Mouse (Mus musculus) left cerebral cortex, postnatal 4 days (tissue): ENCODE measurements around the gene Nae1. TPM values are rescaled to one million over a fixed set of nuclear protein-coding genes. Genes with fewer than 3 reads are reported as not detected.

Experiments
- DNase-seq: peaks from one replicate; pipeline ENCODE4 v3.0.0-alpha.2; 2022
- intact Hi-C: fragments of 180-260 bp; cut with DNase I; formaldehyde crosslinking; loops from one replicate; pipeline ENCODE4 v1.15.1; 2025
- total RNA-seq, 2 experiments: library from RNA; stranded (reverse); gene quantifications; 2 replicates each; pipeline ENCODE4 v1.2.3; 2021

Nae1 gene
- total RNA-seq, 2 experiments from 2014 or later, result 57.5 to 62.9 TPM

DNA sequence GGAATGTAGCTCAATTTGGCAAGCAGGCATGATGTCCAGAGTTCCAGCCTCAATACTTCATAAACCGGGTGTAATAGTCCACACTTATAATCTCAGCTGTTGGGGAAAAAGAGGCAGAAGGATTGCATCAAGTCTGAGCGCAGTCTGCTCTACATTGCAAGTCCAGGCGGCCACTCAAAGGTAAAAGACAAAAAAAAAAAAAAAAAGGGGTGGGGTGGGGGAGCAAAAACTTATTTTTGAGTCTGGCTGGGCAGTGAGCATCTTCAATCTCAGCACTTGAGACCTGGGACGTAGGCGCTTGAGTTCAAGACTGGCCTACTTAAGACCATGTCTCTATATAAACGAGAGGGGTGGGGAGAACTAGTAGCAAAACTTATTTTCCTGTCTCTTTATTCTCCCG lies 886 bp downstream of the Nae1 start:
- DNase-seq, result no peak
- intact Hi-C loops, result no loop called here

GRCm38 (mm10) chr8:104529671-104530070 lies 4.8 kb downstream of the Nae1 start:
- peak; percentile 79 for DNase-seq
- intact Hi-C loops, result loop anchor here (10.0 kb wide), 1 partner anchor 95 kb away; no protein-coding TSS in a partner anchor

DNA sequence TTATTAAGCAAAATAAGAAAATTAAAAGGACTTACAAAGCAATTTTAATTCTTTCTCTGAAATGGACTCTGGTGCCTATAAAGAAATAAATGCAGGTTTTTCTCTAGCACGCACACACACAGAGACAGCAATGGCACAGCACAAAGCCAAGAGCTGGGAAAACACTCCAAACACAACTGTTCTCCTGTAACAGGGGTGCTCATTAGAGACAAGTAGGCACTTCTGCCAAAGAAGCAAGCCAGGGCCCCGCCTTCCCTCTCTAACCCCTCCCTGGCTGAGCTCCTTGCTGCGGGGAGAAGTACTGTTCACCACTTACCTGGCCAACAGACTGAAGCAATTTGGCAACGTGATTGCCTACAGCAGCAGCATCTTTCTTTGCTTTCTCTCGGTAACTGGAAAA lies 16.6 kb downstream of the Nae1 start:
- intact Hi-C loops, result no loop called here
- no peak for DNase-seq

DNA sequence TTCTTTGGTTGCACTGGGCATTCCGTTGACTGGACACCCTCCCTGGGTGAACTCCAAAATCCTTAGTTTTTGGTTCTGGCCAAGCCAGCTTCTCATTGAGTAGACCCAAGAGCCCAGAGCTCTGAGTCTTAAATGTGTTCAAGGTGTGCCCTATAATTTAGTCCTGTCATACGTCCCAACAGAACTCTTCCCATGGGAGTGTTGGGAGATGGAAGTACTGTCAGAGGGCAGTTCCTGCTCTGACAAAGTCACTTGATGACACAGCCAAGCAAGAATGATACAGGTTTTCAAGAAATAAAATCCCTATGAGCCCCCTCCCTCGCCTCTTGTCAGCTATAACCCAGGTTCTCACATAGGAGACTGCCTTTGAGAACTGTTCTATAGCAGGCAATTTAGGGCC lies 24.3 kb downstream of the Nae1 start:
- intact Hi-C loops, result no loop called here
- DNase-seq, result no peak

GRCm38 (mm10) chr8:104509061-104510006 lies 25.1 kb downstream of the Nae1 start, which contains the start of gene Terb1:
TSS of gene Terb1 (minus strand) at chr8:104509910.
- intact Hi-C loops, result no loop called here

DNA sequence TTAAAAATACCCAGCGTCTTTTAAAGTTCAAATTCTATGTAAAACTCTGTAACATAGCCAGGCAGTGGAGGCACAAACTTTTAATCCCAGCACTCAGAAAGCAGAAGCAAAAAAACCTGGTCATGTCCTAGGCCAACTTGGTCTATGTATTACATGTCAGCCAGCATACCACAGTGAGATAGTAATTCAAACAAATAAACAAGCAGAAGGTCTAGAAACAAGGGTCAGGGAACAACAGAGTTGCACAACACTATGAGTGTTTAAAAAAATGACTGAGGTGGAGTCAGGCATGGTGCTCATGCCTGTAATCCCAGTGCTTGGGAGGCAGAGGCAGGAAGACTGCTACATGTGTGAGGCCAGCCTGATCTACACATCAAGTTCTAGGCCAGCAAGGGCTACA lies 55.3 kb downstream of the Nae1 start:
- no peak for DNase-seq
- intact Hi-C loops, result no loop called here

More at GRCm38 (mm10) chr8:104509061-104510006, 25.1 kb downstream of the Nae1 start, which contains the start of gene Terb1:
- peak; percentile 47 for DNase-seq

DNA sequence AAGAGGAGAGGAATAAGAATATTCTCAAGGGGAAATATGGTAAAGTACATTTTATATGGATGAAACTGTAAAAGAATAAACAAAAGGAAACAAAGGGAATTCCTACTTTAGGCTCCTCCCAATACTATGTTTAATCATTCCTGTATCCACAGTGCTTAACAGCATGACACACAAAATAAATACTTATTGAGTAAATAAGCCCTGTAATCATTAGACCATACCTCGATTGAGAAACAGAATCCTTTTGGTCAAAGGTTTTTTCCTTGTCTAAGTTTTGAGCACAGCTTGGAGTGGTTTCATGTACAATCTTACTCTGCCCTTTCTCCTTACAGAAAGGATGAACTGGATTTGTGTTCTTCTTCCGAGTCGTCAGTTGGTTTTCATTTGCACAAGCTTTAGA lies 62.0 kb downstream of the Nae1 start:
- intact Hi-C loops, result no loop called here

GRCm38 (mm10) chr8:104467463-104467862 lies 67.0 kb downstream of the Nae1 start:
- no peak for DNase-seq
- intact Hi-C loops, result no loop called here

More for the DNA sequence above, 62.0 kb downstream of the Nae1 start:
- no peak for DNase-seq

Other genes starting within 250 kb of the Nae1 start
- gene Cmtm2a, start 241.5 kb downstream of the Nae1 start, total RNA-seq, result not detected
- gene Gm45711, start 224.6 kb downstream of the Nae1 start, total RNA-seq, result not detected
- not detected for gene Cmtm1, start 224.5 kb downstream of the Nae1 start, total RNA-seq
- not detected for gene Gm11020, start 213.1 kb downstream of the Nae1 start, total RNA-seq
- not detected for gene Cmtm2b, start 212.4 kb downstream of the Nae1 start, total RNA-seq
- gene Cmtm3, start 195.2 kb downstream of the Nae1 start, total RNA-seq, result 10 to 100 TPM; 22.7 to 25.5 TPM
- gene Cmtm4, start 138.8 kb downstream of the Nae1 start, total RNA-seq, result 10 to 100 TPM; 47.2 to 48.3 TPM
- gene Dync1li2, start 91.6 kb downstream of the Nae1 start, total RNA-seq, result 100 to 1,000 TPM; 168 to 169 TPM
- gene Terb1, start 24.7 kb downstream of the Nae1 start, total RNA-seq, result under 1 TPM; 0.74 to 0.94 TPM
- gene Car7, start 52 bp upstream of the Nae1 start, total RNA-seq, result 1 to 10 TPM; 3.8 to 4.6 TPM
- gene Pdp2, start 56.8 kb upstream of the Nae1 start, total RNA-seq, result 10 to 100 TPM; 13.0 to 13.6 TPM
- gene Cdh16, start 89.8 kb upstream of the Nae1 start, total RNA-seq, result not detected
- gene Rrad, start 96.7 kb upstream of the Nae1 start, total RNA-seq, result 1 to 10 TPM; 3.2 to 3.3 TPM
- 10 to 100 TPM; 34.7 to 39.2 TPM for gene Ciao2b, start 107.3 kb upstream of the Nae1 start, total RNA-seq
- not detected for gene Ces2a, start 199.4 kb upstream of the Nae1 start, total RNA-seq